In the genomic region with DNA sequence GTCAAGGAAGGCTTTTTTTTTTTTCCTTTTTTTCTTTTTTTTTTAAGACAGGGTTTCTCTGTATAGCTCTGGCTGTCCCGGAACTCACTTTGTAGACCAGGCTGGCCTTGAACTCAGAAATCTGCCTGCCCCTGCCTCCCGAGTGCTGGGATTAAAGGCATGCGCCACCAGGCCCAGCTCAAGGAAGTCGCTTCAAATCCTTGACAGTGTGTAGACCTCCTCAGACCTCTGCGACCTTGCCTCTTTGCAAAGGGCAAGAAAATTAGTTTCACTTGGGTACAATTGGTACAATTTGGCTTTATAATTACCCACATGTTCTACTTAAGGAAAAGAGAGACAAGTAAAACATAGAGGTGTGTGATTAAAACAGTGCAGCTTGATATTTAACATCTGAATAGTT, we compare ENCODE assay signal across 6 mouse cellular contexts. TPM values are rescaled to one million over a fixed set of nuclear protein-coding genes. Genes with fewer than 3 reads are reported as not detected.
A peak's percentile ranks its signal among the peaks of the same experiment; 100 is the strongest.
DNase-seq lines count a peak whose midpoint lies in the region; ATAC-seq and TF ChIP-seq lines count a peak whose summit lies in the region.
"Not testable (repeated sequence)": the region's sequence is repeated elsewhere in the genome, so short reads cannot be mapped to it uniquely, and the experiment has no call there.
"Had no signal": no experiment of that assay in that cellular context is flagged by ENCODE, and none has a peak within 500 bp of the region (broad histone marks: within the 10 kb centered on the region; RNA-seq: fewer than 3 reads in every experiment).

No protein-coding gene starts in this region.

- H3K4me3 ChIP-seq in embryonic facial prominence, embryonic 11.5 days (ENCODE audit: low read depth, low read length); forebrain, postnatal 0 days (ENCODE audit: low read depth, low read length); midbrain, embryonic 11.5 days (ENCODE audit: low read depth, low read length); midbrain, embryonic 14.5 days (replicated peaks; ENCODE audit: low read depth, low read length); midbrain, postnatal 0 days (ENCODE audit: low read depth, low read length): not testable (repeated sequence)

- not testable (repeated sequence) for H3K4me1 ChIP-seq in embryonic facial prominence, embryonic 11.5 days (ENCODE audit: control insufficient read depth, insufficient read depth, low read length); forebrain, postnatal 0 days (ENCODE audit: insufficient read depth); midbrain, embryonic 11.5 days (ENCODE audit: control insufficient read depth, insufficient read depth, low read length); midbrain, embryonic 14.5 days (ENCODE audit: control insufficient read depth, insufficient read depth, low read length); midbrain, postnatal 0 days (ENCODE audit: insufficient read depth, low read length)

- H3K27ac ChIP-seq in embryonic facial prominence, embryonic 11.5 days (replicated peaks; ENCODE audit: low read depth, low read length); forebrain, postnatal 0 days (ENCODE audit: low read depth, low read length); midbrain, embryonic 11.5 days (ENCODE audit: low read depth, low read length): not testable (repeated sequence)
- H3K27ac ChIP-seq in midbrain, embryonic 14.5 days (replicated peaks; ENCODE audit: low read depth, low read length) = peak overlapping the region; percentile 65; the same call in 1 of the 2 replicates
- H3K27ac ChIP-seq in midbrain, postnatal 0 days (ENCODE audit: low read depth, low read length) = peak overlapping the region; percentile 51; the same call in 1 of the 2 replicates

- 0 out of 2 replicates have a peak, but pooled peaks have one; percentile 34 for ATAC-seq in embryonic facial prominence, embryonic 11.5 days (replicated peaks; ENCODE audit: insufficient number of reproducible peaks, low FRiP score, low TSS enrichment, low read depth)
- ATAC-seq in forebrain, postnatal 0 days = peak; percentile 27; the same call in 1 of the 2 replicates
- ATAC-seq in midbrain, embryonic 11.5 days (ENCODE audit: low FRiP score) = peak; percentile 79
- ATAC-seq in midbrain, embryonic 14.5 days (ENCODE audit: low FRiP score, low TSS enrichment) = peak; percentile 20; the same call in 1 of the 2 replicates
- peak; percentile 29; the same call in 1 of the 2 replicates for ATAC-seq in midbrain, postnatal 0 days (ENCODE audit: low FRiP score)

- not testable (repeated sequence) for H3K9me3 ChIP-seq in embryonic facial prominence, embryonic 11.5 days (replicated peaks; ENCODE audit: control insufficient read depth, low read length); forebrain, postnatal 0 days (ENCODE audit: low read length); midbrain, embryonic 11.5 days (ENCODE audit: control insufficient read depth, low read length); midbrain, embryonic 14.5 days (ENCODE audit: control insufficient read depth, low read length); midbrain, postnatal 0 days (ENCODE audit: low read length)

- not testable (repeated sequence) for H3K36me3 ChIP-seq in embryonic facial prominence, embryonic 11.5 days (replicated peaks; ENCODE audit: control insufficient read depth, insufficient read depth, low read depth, low read length); forebrain, postnatal 0 days (ENCODE audit: insufficient read depth); midbrain, embryonic 11.5 days (ENCODE audit: control insufficient read depth, insufficient read depth, low read length); midbrain, embryonic 14.5 days (ENCODE audit: control insufficient read depth, insufficient read depth, low read length); midbrain, postnatal 0 days (ENCODE audit: insufficient read depth, low read length)

- not testable (repeated sequence) for TF ChIP-seq CTCF in forebrain, postnatal 0 days (IDR thresholded peaks at IDR 0.05; ENCODE audit: low read depth); midbrain, postnatal 0 days (IDR thresholded peaks at IDR 0.05)

- not testable (repeated sequence) for H3K9ac ChIP-seq in embryonic facial prominence, embryonic 11.5 days (replicated peaks; ENCODE audit: low read length); forebrain, postnatal 0 days; midbrain, embryonic 11.5 days (ENCODE audit: low read length); midbrain, embryonic 14.5 days (replicated peaks; ENCODE audit: low read length); midbrain, postnatal 0 days (replicated peaks; ENCODE audit: low read length, poor library complexity, severe bottlenecking)

- DNase-seq in embryonic facial prominence, embryonic 11.5 days (ENCODE audit: low spot score); forebrain, postnatal 0 days; midbrain, embryonic 11.5 days (ENCODE audit: low spot score, missing footprints); midbrain, postnatal 0 days (ENCODE audit: low spot score): not testable (repeated sequence)
- DNase-seq in midbrain, embryonic 14.5 days = peak; percentile 16

- not testable (repeated sequence) for H3K27me3 ChIP-seq in embryonic facial prominence, embryonic 11.5 days (ENCODE audit: control insufficient read depth, insufficient read depth, low read length); forebrain, postnatal 0 days (ENCODE audit: insufficient read depth, low read length); midbrain, embryonic 11.5 days (ENCODE audit: control insufficient read depth, insufficient read depth, low read length); midbrain, embryonic 14.5 days (ENCODE audit: control insufficient read depth, insufficient read depth, low read length); midbrain, postnatal 0 days (ENCODE audit: insufficient read depth, low read length)

- H3K4me2 ChIP-seq in embryonic facial prominence, embryonic 11.5 days (ENCODE audit: low read depth, low read length); forebrain, postnatal 0 days (ENCODE audit: low read depth); midbrain, embryonic 11.5 days; midbrain, embryonic 14.5 days (ENCODE audit: low read length); midbrain, postnatal 0 days (ENCODE audit: low read depth, low read length, poor library complexity, severe bottlenecking): not testable (repeated sequence)

- WGBS in embryonic facial prominence, embryonic 11.5 days = 50% methylated on average over 5 of the region's 5 CpGs
- WGBS in forebrain, postnatal 0 days = 58% methylated on average over 5 of the region's 5 CpGs
- WGBS in midbrain, embryonic 11.5 days = 53% methylated on average over 5 of the region's 5 CpGs
- 45% methylated on average over 5 of the region's 5 CpGs for WGBS in midbrain, embryonic 14.5 days
- whole genome bisulfite sequencing in midbrain, postnatal 0 days = 36% methylated on average over 5 of the region's 5 CpGs

RNA-seq across cellular contexts. Expression of a gene that starts 29.0 kb away (rescaled TPM):
- 18.5 and 18.8 TPM in 2 replicates for polyA plus RNA-seq in embryonic facial prominence, embryonic 11.5 days (2014; fragmentation: Nextera tagmentation; extraction: Ambion mirVana)
- 9.0 and 9.2 TPM in 2 replicates for total RNA-seq in forebrain, postnatal 0 days (2014; rRNA removed)
- polyA plus RNA-seq in forebrain, postnatal 0 days (2015; fragmentation: Nextera tagmentation; extraction: Ambion mirVana) = 5.4 and 6.8 TPM in 2 replicates
- 10.1 and 12.2 TPM in 2 replicates for polyA plus RNA-seq in midbrain, embryonic 11.5 days (2014; fragmentation: Nextera tagmentation; extraction: Ambion mirVana)
- 10.7 and 11.3 TPM in 2 replicates for polyA plus RNA-seq in midbrain, embryonic 14.5 days (2014; fragmentation: Nextera tagmentation; extraction: Ambion mirVana)
- 10.6 and 13.2 TPM in 2 replicates for total RNA-seq in midbrain, postnatal 0 days (2014; rRNA removed)
- polyA plus RNA-seq in midbrain, postnatal 0 days (2015; fragmentation: Nextera tagmentation; extraction: Ambion mirVana) = 6.3 TPM in 2 replicates
- total RNA-seq: MEL had no signal

Comparison
In these comparisons a context has a peak if more than half of its experiments do, and no peak if none do; other contexts are left out.
1. ATAC-seq: peak in every context shown above with its lines; median percentile 79 in midbrain, embryonic 11.5 days; 34 in embryonic facial prominence, embryonic 11.5 days; 29 in midbrain, postnatal 0 days; 27 in forebrain, postnatal 0 days; 20 in midbrain, embryonic 14.5 days.